Mouse (Mus musculus): Measurements from ENCODE around the gene Calhm3.

DNA sequence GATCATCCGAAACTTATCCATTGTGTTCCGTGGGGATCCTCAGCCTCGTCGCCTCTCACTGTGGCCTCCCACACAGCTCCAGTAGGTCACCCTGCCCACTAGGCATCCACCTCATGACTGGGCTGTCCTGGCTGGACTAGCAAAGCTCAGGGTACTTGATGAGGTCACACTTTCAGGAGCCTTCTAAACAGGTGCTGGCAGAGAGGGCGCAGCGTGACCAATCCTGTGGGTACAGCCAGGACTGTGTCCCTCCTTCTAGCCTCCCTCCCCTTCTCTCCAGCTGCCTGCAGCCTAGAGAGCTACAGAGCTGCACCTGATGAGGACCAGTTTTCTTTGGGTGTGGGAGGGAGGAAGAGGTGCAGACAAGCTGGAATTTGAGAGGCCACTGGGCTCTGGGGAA is 13.4 kb downstream of the Calhm3 start, which contains the start of gene Calhm1:
- TF ChIP-seq CTCF (IDR thresholded peaks at IDR 0.05; ENCODE audit: insufficient read depth, low read length) (no peak), POLR2A (IDR thresholded peaks at IDR 0.05; ENCODE audit: borderline replicate concordance, extremely low read depth, low read depth, low read length) (no peak)

Data from lung, adult 2 months (tissue).